Mouse (Mus musculus) mature B cell (primary cell): ENCODE data around the gene Fuom.

ENCODE experiments used
- in situ Hi-C: fragments of 300-500 bp; cut with MboI; formaldehyde crosslinking; loops from 2 replicates; pipeline ENCODE4 v1.14.3; 2019

Gene Fuom

DNA sequence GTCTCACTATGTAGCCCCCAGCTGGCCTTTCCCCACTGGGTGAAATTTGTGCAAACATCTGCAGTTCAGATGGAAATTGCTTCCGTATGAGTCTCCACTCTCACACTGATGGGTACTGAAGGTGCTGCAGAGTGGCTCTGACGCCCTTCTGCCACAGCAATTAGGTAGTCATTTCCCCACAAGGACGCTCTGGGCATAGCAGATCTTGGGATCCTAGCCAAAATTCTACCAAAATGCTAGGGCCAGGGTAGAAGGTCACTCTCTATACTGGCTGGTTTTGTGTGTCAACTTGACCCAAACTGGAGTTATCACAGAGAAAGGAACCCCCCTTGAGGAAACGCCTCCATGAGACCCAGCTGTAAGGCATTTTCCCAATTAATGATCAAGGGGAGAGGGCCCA lies 1.8 kb upstream of the Fuom start:
- in situ Hi-C loops = no loop called here

DNA sequence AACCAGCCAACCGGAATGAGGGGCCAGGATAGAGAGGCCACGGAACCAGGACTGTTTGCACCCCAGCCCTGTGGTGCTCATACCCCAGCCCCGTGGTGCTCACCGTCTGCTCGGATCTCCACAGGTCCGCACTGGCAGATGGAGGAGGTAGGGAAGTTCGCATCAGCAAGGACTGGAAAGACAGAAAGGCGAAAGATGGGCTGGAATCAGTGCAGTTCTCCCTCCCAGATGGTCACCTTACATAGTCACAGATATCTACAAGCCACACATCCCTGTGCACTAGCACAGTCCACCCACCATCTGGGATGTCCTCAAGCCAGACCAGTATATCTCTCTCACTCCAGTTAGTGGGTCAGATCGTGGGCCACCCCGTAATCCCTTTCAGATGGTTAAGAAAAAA lies 743 bp downstream of the Fuom start:
- in situ Hi-C loops = no loop called here

DNA sequence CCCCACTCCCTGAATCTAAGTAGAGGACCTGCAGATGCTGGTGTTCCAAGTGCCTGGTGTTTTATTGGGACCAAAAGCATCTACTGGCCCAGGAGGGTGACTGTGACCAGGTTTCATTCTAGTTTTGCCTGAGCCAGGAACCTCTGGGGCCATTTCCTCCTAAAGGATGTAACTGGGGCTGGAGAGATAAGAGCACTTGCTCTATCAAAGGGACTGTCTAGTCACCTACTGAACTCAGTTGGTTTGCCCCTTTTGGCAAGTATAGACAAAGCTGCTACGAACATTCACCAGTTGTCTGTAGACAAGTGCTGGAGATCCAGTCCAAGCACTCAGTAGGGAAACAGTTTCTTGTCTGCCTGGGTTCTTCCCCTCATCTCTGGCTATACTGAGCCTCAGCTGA lies 3.8 kb downstream of the Fuom start:
- in situ Hi-C loops = no loop called here

DNA sequence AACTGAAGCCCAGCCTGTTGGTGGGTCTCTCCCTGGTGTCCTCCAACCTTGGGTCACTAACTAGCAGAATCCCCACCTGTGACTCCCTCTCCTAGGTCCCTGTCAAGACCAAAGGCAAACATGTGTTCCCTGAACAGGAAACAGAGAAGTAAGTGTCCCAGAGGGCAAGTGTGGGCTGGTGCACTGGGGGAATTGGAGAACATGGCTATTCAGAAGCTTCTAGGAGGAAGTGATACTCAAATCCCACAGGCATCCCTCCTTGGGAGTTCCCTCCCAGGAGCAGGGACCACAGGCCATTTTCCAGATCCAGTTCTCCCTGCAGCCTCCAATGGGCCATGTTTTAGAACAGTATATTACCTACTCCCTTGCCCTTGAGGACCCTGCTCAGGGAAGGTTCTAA lies 6.2 kb downstream of the Fuom start:
- in situ Hi-C loops = no loop called here

DNA sequence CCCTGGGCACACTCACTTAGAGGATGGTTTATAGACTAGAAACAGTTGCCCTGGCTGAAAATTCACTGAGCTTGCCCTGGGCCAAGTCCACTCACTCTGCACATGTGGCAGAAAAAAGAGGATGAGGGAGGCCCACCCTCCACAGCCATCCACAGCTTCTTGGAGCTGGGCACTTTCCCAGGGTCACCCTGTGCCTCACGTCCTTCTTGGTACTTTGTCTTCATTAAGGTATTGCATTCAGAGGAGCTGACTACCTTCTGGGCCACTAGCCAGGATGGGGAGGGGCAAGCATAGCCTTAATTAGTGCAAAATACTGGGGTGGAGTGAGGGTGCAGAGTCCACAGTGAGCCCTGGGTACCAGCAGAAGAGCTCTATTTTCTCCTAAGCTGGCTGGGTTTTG lies 6.7 kb downstream of the Fuom start:
- in situ Hi-C loops = no loop called here

DNA sequence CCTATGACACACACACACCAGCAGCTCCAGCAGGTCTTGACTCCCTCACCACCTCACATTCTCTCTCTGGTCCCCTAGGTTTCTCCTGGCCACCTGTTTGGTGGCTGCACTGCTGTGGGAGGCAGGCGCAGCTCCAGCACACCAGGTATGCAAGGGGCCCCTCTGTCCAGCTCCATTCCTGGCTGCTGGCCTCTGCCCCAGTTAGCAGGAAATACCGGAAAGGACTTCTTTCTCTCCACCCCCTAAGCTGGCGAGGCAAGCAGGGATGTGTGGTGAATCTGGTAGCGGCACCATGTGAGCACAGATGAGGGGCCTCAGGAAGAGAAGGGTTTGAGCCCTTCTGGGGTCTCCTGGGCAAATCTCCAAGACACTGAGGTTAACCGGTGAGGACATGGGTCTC lies 7.3 kb downstream of the Fuom start:
- in situ Hi-C loops = no loop called here

DNA sequence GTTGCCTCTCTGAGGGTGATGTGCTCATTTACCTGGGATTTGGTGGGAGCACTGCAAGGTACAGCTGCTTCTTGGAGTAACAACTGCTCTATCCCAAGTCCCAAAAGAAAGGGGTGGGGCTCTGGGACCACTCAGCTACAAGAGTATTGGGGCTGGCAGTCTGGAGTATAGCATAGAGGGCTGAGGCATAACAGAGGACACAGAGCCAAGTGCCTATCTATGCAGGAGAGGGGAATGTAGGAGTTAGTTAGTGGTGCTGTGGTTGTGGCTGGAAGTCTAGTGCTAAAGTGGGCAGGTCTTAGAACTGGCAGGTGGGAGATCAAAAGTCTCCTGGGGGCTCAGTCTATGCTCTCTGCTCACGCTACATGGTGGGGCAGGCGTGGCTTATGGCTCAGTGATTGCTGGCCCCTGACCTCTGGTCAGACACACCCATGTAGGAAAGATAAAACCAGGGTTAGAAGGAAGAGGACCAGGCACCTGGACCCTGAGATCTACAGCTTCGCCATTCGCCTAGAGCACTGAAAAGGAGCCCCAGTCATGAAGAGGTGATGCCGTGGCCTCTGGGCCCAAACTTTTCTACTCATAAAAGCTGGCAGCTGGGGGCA lies 9.2 kb downstream of the Fuom start, which contains the start of gene Prap1:
Gene Prap1, plus strand, starts transcription at position 472 of the 605 bp plus-strand sequence.
- in situ Hi-C loops = no loop called here

DNA sequence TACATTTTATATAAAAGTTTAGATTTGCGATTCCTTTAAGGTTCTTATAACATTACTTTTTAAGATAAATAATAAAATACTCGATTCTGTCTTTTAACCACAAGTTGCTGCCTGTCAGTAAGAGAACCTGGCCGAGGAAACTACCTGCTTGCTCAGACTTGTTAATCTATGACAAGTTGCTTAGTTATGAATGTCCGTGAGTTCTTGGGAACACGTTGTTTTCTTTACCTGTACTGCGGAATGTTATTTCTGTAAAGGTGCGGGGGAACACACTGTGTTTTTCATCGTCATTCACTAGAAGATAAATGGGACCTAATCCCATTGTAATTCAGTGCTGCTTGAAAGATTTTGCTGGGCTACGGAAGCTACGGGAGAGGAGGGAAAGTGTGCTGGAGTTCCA lies 11.6 kb downstream of the Fuom start:
- in situ Hi-C loops = no loop called here

DNA sequence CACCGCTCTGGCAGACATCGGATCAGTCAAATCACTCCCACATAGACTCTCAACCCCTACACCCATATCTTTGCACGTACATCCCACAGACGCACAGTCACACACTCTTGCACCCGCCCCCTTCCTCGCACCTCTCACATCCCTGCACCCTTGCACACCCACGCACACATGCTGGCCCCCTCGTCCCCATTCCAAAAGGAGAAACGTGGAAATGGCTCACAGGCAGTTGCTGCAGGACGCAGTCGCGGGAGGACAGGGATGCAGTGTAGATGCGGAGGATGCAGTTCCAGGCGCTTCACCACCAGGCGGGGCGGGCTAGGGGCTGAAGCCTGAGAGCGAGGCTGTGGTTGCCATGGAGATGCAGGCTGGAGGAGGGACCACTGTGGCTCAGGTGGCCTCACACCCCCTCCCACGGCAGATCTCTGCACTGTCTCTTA lies 20.0 kb downstream of the Fuom start, which contains the start of gene Caly:
Gene Caly, minus strand, starts transcription at position 307 of the 437 bp plus-strand sequence.
- in situ Hi-C loops = no loop called here

DNA sequence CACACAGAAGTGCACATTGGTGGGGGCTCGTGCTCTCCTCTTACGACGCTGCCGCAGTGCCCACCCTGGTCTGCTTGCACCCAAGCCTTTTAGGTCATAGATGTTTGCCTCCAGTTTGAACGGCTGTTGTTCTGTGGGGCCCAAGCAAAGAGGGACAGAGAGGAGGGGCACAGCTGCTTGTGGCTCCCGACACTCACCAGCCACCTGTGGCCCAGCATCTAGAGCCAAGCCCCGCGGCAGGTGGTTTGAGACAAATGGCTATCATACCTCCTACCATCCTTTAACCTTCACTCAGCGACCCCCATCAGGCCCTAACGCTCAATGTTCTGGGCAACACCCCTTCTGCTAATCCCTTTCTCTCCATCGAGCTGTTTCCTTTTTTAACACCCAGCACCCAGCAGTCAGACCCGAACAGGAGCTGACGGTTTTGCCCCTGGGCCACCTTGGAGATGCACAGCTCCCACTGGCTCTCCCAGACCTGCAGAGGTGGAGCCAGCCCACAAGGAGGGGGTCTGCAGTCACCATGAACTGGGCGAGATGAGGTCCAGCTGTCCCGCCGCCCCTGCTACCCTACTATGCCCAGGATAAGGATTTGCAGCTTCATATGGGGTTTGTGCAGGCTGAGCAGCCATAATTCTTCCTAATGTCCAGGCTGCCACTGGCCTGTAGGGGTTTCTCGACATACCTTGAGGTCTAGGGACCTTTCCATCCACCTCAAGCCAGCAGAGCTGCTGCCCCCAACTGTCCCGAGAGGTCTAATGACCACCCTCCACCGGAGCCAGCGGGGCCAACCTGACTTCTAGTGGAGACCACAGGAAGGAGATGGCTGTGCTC lies 20.6 kb downstream of the Fuom start:
- in situ Hi-C loops = no loop called here

DNA sequence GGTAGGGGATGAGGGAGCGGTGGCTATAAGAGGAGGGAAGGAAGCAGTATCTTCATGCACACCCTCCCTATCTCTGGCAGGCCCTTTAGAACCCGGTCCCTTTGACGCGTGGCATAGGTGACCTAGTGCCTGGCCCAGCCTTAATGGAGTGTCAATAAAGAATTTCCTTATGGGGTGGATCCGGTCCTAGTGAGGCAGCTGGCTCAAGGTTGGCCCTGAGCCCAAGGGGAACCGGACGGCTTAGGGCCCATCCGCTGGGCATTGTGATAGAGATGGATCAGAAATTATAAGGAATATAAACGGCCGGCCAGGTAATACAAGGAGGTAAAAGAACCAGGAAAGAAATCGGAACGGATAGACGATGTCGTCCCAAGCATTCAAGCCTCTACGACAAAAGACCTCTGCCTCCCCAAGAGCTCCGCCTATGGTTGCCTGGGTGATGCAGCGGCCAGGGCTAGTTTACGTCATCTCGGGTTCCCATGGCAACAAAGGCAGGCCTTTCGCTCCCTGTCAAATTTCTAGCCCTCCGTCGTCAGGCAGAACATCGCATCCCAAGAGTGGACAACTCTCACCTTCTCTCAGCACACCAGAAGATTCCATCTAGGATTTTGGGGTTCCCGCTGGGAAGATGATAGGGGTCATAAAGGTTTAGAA lies 21.6 kb downstream of the Fuom start:
- in situ Hi-C loops = no loop called here

DNA sequence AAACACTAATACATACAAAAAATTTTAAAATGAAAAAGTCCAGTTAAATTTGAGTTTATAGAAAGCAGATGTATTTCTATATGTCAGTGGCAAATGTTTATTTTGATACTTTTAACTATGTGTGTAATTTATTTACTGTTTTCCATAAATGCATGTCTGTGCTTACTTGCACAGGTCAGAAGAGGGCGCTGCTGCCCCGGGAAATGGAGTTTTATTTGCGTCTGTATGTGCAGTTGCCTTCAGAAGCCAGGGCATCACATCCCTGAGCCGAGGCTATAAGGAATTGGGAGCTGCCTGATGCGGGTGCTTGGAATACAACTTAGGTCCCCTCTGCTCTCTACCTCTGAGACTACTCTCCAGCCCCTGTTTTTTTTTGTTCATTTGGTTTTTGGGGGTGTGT lies 23.5 kb downstream of the Fuom start:
- in situ Hi-C loops = no loop called here

DNA sequence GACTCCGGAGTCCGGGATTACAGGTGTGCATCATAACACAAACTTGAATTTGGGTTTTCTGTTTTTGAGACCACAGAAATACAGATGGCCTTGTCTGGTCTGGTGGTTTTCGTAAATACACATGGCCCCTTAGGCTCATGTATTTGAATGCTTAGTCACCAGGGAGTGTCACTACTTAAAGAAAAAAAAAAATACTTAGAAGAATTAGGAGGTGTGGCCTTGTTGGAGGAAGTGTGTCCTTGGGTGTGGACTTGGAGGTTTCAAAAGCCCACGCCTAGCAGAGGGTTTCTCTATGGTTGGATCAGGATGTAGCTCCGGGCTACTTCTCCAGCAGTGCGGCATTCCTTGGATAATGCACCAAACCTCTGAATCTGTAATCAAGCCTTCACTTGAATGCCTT lies 24.5 kb downstream of the Fuom start:
- in situ Hi-C loops = no loop called here

DNA sequence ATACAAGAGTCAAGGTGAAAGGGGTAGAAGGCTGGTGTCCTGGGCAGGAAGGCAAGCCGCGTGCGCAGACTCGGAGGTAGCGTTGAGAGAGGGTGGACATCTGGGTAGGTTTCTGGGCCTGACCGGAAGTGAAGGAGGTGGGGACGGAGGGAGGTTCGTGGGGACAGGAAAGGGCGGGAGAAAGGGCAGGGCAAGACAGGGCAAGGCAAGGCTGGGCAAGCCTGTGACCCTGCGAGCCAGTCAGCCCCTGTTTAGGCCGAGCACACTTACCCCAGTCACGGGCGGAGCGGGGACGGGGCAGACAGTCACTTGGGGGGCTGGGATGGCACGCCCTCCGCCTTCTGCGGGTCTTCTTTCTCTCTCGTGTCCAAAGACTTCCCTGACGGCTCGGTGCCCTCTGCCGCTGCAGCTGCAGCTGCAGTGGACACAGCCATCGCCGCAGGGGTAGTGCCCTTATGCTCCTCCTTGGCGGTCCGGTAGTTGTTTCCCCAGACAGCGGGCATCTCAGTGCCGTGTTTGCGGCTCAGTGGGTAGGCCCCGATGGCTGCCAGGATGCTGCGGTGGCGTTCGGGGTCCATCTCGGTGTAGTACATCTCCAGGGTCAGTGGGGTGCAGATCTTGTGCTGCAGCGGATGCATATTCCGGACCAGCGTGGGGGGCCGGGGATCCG lies 32.1 kb downstream of the Fuom start:
- in situ Hi-C loops = no loop called here

DNA sequence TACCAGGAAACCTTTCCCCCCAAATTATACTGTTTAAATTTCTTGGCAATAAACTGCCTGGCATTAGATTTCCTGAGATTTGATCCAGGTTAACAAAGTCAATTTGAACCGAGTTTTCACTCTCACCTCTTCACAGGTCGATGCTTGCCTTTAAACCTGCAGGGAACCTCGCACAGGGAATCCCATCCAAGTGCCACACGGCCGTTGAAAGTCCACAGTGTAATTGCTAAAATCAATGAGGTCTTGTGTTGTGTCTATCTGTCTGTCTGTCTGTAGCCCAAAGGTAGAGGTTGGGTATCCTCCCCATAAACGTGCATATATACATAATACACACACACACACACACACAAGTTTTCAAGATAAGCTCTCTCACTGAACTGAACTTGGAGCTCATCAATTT lies 34.8 kb downstream of the Fuom start:
- in situ Hi-C loops = no loop called here

DNA sequence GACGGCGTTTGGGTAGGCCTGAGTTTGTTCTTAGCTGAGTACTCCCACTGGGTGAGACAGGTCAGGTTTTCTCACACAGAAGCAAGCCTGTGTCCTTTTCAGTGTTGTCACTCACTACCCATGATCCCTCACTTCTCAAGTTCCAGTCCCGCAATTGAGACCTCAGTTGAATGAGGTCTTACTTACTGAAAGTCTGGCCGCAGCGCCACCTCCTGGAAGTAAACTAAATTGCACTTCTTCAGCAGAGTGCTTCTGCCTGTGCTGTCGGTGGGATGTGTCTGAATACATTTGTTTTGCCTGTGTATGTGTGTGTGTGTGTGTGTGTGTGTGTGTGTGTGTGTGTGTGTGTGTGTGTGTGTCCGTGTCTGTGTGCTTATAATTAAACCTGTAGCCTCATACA lies 39.1 kb downstream of the Fuom start:
- in situ Hi-C loops = no loop called here

DNA sequence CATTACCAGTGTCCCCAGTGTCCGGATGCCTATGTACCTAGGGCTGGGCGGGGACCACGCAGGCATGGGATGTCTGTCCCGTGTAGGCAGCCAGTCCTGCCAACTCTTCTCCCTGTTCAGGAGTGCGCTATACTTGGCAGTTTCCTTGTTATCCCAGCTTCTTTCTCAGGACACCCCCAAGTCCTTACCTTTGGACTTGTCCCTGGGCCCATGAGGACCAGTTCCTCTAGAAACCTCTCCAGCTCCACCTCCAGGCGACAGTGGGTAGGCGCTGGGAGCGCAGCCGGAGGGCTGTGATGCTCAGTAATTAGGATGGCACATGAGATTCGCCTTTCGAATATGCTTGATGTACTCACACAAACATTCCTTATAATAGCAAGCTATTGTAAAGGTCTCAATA lies 39.9 kb downstream of the Fuom start:
- in situ Hi-C loops = no loop called here

DNA sequence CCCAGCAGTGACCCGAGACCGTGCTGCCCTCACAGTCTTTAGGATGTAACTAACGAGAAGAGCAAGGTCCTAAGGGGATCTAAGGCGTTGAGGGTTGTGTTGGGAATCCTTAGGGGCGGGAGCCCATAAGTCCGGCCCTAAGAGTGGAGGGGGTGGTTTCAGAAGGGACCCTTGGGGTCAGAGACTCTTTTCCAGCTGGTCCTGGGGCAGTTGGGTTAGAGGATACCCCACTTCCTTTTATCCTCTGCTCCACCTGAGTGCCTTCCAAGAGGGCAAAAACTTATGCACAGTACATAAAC lies 40.5 kb downstream of the Fuom start:
- in situ Hi-C loops = no loop called here

DNA sequence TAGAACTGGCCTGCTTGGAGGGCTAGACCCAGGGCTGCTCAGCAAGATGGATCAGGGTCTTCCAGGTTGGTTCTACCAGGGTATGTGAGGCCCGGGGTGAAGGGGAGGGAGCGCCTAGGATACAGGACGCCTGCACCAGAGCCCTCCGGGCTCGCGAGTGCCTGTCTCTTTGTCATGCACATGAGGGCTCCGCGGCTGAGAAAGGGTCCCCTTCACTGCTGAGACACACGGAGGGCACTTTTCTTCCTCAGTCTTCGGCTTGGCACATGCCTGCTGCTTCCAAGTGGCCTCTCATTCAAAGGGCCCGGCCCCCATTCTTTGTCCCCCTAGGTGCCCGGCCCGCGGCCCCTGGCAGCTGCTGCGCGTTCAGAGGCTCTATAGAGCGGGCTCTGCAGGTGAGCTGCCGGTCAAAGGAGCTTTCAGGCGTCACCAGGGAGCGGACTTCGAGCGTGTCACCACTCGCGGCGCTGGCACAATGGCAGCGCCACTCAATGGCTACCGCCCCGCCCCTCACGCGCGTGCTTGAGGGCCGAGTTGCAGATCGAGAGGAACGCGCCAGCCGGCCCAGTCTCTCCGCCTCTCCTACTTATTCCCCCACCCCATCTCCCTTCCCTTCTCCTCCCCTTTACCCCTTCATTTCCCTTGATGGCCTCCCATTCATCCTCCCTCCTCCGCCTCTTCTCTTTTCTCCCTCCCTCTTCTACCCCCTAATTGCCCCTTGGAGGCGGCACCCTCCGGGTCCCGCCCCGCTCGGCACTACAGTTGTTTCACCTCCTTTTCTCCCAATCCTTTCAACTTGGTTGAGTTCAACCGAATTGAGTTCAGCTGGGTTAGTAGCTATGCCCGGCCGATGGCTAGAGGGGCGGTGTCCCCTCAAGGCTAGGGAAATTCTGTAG lies 41.1 kb downstream of the Fuom start:
- in situ Hi-C loops = no loop called here

DNA sequence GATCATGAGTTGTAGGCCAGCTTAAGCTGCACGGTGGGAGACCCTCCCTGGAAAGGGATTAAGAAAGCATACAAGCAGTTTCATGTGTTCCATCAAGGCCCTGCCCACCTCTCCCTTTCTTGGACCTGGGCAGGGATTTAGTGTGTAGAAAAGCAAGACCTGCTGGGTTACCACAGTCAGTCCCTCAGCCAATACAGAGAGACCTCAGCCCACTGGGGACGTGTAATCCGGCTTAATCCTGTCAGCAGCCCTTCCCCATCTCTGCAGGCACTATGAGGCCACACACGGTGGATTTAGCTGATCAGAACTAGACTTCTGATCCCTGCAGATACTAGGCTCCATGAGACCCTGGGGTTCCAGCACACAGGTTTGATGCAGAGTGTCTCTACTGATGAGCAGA lies 42.6 kb downstream of the Fuom start:
- in situ Hi-C loops = no loop called here

DNA sequence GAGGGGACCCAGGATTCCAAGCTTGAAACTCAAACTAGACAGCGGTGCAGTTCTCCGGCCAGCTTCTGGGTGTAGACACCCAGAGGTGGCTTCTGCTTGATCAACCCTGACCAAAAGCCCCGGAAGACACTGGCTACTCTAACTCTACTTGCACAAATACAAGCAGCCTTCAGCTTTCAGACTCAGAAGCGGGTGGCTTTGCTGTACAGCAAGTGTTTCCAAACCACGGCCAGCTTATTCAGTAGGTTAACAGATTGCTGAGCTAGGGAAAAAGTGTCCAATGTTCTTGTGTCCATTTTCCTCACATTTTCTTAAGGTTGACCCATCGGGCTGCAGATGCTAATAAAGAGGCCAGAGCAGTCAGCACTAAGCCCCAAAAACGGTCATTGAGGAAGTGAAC lies 43.7 kb downstream of the Fuom start:
- in situ Hi-C loops = no loop called here
